Comparison of ENCODE assay signal across 23 mouse cellular contexts in the genomic region with DNA sequence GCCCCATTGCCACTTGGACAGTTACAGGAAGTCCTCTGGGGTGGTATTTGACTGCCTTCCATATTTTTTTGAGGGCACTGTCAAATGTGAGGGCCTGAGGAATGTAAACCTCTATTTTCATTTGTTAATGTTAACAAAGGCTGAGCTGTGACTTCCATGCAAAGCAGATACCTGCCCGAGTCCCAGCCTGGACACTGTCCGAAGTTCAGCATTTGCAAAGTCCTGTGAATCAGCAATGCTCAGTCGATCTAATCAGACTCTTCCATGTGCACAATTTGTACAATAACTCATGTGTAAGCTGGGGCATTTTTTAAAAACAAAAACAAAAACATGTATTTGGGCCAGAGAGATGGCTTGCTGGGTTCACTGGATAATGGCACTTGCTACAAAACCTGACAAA.
DNase-seq lines count a peak whose midpoint lies in the region; ATAC-seq lines count a peak whose summit lies in the region.
"Had no signal": no experiment of that assay in that cellular context is flagged by ENCODE, and none has a peak within 500 bp of the region (broad histone marks: within the 10 kb centered on the region; RNA-seq: fewer than 3 reads in every experiment).

No protein-coding gene starts in this region.

- H3K9ac ChIP-seq in kidney, embryonic 16.5 days (replicated peaks; ENCODE audit: low read length) = no peak overlapping the region
- H3K9ac ChIP-seq: embryonic facial prominence, embryonic 12.5 days; embryonic facial prominence, embryonic 15.5 days; forebrain, postnatal 0 days; hindbrain, embryonic 12.5 days had no signal

- H3K9me3 ChIP-seq in kidney, embryonic 16.5 days (ENCODE audit: low read length) = no peaks in the 10 kb centered on the region
- H3K9me3 ChIP-seq: embryonic facial prominence, embryonic 12.5 days; embryonic facial prominence, embryonic 15.5 days; hindbrain, embryonic 12.5 days had no signal

- H3K4me1 ChIP-seq in kidney, embryonic 16.5 days (ENCODE audit: insufficient read depth, low read length) = peaks cover 12% of the 10 kb centered on the region

- 93% methylated on average over 3 of the region's 3 CpGs for WGBS in kidney, embryonic 16.5 days

- peak; percentile 30 for DNase-seq in kidney, adult 18-20 months
- no peak for DNase-seq in kidney, postnatal 10 days
- peak; percentile 53 for DNase-seq in kidney, adult 9 months
- DNase-seq in kidney, postnatal 14 days = peak; percentile 36
- DNase-seq in kidney, postnatal 36 days = peak; percentile 41 to 54
- DNase-seq in urinary bladder, adult 18-20 months (ENCODE audit: low spot score in 2 of 2) = no peak
- DNase-seq: adrenal gland, adult 2 months; adrenal gland, postnatal 14 days; B cell, adult 2 months; cerebellum, adult 11 months; cerebellum, adult 2 months; cerebellum, adult 9-11 months; cerebellum, postnatal 25 days; forebrain, postnatal 0 days; gastrocnemius, adult 2 months; gastrocnemius, postnatal 14 days; heart, adult 11 months had no signal

- no peak overlapping the region for H3K27ac ChIP-seq in kidney, embryonic 16.5 days (ENCODE audit: low read length)
- H3K27ac ChIP-seq: embryonic facial prominence, embryonic 12.5 days; embryonic facial prominence, embryonic 15.5 days; gastrocnemius, adult 2 months; hindbrain, embryonic 12.5 days had no signal

- no peaks in the 10 kb centered on the region for H3K27me3 ChIP-seq in kidney, embryonic 16.5 days (ENCODE audit: insufficient read depth, low read length)
- H3K27me3 ChIP-seq: embryonic facial prominence, embryonic 12.5 days; embryonic facial prominence, embryonic 15.5 days; hindbrain, embryonic 12.5 days had no signal

- no peaks in the 10 kb centered on the region for H3K36me3 ChIP-seq in kidney, embryonic 16.5 days (ENCODE audit: insufficient read depth, low read length)
- H3K36me3 ChIP-seq: embryonic facial prominence, embryonic 12.5 days; embryonic facial prominence, embryonic 15.5 days; hindbrain, embryonic 12.5 days had no signal

- no peak for ATAC-seq in kidney, embryonic 16.5 days (ENCODE audit: low FRiP score, low TSS enrichment)
- ATAC-seq: forebrain, embryonic 14.5 days; forebrain, postnatal 0 days had no signal

- no peak overlapping the region for H3K4me3 ChIP-seq in kidney, embryonic 16.5 days (ENCODE audit: low read length)
- H3K4me3 ChIP-seq: embryonic facial prominence, embryonic 12.5 days; embryonic facial prominence, embryonic 15.5 days; gastrocnemius, adult 2 months; hindbrain, embryonic 12.5 days had no signal

- H3K4me2 ChIP-seq in kidney, embryonic 16.5 days (replicated peaks; ENCODE audit: low read depth, low read length) = no peak overlapping the region
- H3K4me2 ChIP-seq: embryonic facial prominence, embryonic 12.5 days; embryonic facial prominence, embryonic 15.5 days; heart, embryonic 11.5 days; hindbrain, embryonic 12.5 days had no signal

Comparison
In these comparisons a context has a peak if more than half of its experiments do, and no peak if none do; other contexts are left out.
1. DNase-seq: peak in kidney, adult 18-20 months (single experiment), kidney, adult 9 months (single experiment), kidney, postnatal 14 days (single experiment) and kidney, postnatal 36 days (2 of 2); none in kidney, postnatal 10 days (single experiment) and urinary bladder, adult 18-20 months (0 of 2).